Mouse (Mus musculus): ENCODE data around the gene Gm17334.
"Not testable (repeated sequence)": the region's sequence is repeated elsewhere in the genome, so short reads cannot be mapped to it uniquely, and the experiment has no call there.

Gm17334 gene

DNA sequence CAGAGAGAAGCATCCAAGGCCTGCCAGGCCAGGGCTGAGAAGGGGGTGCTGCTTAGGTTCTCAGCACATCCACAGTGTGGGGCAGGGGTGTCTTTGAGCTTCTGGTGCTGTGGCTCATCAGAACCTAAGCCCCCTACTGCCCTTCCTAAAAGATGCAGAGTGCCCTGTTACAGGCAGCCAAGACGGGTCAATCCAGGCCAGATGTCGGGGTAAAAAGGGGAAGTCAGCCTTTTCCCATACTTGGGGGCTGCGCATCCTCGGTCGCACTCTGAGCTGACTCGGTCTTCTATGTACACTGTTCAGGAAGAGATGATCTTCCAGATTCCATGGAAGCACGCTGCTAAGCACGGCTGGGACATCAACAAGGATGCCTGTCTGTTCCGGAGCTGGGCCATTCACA, 451 bp downstream of the Gm17334 start:
- no peak for DNase-seq (ENCODE audit: low read depth, low spot score)

GRCm38 (mm10) chr11:53771001-53771744, 1.8 kb downstream of the Gm17334 start:
- no peak for DNase-seq (ENCODE audit: low read depth, low spot score)

DNA sequence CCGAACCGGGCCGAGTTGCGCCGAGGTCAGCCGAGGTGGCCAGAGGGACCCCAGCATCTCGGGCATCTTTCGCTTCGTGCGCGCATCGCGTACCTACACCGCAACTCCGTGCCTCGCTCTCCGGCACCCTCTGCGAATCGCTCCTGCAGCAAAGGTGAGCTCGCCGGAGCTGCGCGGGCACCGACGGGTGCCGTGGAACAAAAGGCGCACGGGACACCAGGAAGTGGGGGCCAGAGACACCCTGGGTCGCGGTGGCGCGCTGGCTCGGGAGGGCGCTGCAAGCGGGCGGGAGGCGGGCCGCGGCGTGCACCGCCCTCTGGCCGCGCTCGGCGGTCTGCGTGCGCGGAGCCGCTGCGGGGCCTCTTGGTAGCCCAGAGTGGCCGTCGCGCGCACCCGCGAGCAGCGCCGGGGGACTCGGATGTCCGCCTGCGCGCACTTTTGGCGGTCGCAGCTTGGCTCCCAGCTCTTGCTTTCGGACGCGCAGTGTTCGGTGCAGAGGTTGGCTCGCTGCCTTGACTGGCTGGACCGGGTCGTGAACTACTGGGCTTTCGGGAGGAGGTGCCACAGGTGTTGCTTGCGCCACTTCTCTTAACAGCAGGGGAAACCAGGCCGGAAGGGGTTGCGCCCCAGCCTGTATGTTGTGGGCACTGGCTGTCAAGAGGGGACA, 2.7 kb downstream of the Gm17334 start:
- peak; percentile 68 for DNase-seq (ENCODE audit: low read depth, low spot score)

DNA sequence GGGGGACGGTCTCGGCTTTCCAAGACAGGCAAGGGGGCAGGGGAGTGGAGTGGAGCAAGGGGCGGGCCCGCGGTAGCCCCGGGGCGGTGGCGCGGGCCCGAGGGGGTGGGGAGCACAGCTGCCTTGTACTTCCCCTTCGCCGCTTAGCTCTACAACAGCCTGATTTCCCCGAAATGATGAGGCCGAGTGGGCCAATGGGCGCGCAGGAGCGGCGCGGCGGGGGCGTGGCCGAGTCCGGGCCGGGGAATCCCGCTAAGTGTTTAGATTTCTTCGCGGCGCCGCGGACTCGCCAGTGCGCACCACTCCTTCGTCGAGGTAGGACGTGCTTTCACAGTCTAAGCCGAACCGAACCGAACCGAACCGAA, 3.2 kb downstream of the Gm17334 start, which contains the start of gene Irf1:
Gene Irf1 (plus strand): TSS at position 255 of the 365 bp plus-strand sequence.
- DNase-seq (ENCODE audit: low read depth, low spot score) = peak; percentile 96

DNA sequence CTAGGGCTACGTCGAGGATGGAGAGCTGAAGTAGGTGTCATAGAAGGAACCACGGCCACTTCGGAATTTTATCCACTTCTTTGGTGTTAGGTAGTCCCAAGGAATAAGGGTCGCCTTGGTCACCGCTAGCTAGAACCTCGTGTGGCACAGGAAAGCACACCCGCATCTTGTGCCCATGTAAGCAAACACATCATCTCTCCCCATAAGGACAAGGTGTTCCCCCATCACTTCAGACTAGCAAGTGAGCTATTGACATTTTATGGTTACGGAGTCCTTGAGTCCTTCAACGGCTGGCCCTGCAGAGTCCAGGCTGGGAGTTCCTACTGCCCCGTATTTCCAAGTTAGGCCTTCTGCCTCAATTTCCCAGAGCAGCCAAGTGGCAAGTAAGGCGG, 3.8 kb downstream of the Gm17334 start:
- DNase-seq (ENCODE audit: low read depth, low spot score) = no peak

GRCm38 (mm10) chr11:53768422-53769184, 4.4 kb downstream of the Gm17334 start:
- no peak for DNase-seq (ENCODE audit: low read depth, low spot score)

GRCm38 (mm10) chr11:53764581-53764980, 8.4 kb downstream of the Gm17334 start:
- DNase-seq (ENCODE audit: low read depth, low spot score) = no peak

GRCm38 (mm10) chr11:53763496-53764140, 9.4 kb downstream of the Gm17334 start:
- peak; percentile 76 for DNase-seq (ENCODE audit: low read depth, low spot score)

DNA sequence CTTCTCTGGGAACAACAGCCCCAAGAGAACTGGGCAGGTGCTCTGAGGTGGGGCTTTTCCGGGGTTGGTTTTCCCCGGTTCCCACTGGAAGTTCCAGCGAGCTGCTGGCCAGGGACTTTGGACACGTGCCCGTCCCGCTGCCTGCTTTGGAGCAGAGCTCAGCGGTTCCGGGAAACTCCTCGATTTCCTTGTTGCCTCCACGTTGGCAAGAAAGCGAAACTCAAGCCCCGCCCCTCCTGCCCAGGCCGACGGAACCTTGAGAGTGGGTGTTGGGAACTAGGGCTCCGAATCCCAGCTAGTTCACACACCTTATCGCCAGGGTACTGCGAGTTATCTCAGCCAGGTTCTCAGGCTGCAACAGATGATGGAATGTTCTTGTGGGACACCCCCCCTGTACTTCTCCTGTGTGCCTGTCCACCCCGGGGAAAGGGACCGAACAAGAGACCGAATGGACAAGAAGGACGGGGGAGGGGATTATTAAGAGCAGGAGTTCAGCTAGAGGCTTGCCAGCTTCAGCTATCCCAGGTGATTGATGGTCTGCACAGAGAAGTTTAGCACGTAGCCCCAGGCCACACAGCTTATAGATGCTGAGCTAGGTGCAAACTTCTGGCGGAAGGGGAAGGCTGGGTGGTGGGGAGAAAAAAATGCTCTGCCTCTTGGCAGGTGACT, 10.0 kb downstream of the Gm17334 start:
- peak; percentile 64 for DNase-seq (ENCODE audit: low read depth, low spot score)

- peak; percentile 61 for DNase-seq (ENCODE audit: low read depth, low spot score)
Measured at GRCm38 (mm10) chr11:53762426-53762825, 10.6 kb downstream of the Gm17334 start.

DNA sequence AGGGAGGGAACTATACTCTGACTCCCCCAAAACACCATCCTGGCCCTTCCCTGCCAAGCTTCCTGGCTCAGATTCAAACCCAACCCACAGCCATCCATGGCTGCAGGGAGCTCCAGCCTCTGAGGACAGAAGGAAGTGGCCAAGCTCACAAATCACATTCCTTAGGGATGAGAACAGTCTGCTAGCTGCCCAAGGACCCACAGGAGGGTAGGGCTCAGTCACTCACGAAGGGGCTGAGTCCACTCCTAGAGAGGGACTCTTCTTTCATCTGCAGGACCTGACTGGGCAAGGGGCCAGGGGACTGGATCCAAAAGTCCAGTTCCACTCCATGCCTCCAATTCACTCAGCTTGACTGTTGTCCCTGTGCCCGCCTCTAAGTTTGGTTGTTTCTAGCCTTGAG, 11.2 kb downstream of the Gm17334 start:
- no peak for DNase-seq (ENCODE audit: low read depth, low spot score)

DNA sequence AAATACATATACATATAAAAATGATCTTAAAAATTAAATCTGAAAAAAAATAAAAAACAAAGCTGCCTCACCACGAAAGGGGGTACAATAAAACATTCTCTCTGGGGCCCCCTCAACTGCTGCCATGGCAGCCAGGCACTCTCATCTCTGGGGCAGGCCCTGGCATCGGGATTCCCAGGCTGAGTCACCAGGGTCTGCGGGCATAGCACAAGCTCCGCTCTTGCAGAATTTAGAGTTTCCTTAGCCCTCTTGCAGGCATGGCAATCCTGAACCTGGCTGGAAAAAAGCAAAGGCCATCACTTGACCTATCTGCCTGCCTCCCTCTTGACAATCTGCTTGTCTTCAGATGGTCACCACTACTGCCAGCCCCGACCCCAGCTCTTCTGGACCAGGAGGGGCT, 11.7 kb downstream of the Gm17334 start:
- DNase-seq (ENCODE audit: low read depth, low spot score) = no peak

- DNase-seq (ENCODE audit: low read depth, low spot score) = peak; percentile 89
Measured at GRCm38 (mm10) chr11:53759545-53760406, 13.2 kb downstream of the Gm17334 start.

DNA sequence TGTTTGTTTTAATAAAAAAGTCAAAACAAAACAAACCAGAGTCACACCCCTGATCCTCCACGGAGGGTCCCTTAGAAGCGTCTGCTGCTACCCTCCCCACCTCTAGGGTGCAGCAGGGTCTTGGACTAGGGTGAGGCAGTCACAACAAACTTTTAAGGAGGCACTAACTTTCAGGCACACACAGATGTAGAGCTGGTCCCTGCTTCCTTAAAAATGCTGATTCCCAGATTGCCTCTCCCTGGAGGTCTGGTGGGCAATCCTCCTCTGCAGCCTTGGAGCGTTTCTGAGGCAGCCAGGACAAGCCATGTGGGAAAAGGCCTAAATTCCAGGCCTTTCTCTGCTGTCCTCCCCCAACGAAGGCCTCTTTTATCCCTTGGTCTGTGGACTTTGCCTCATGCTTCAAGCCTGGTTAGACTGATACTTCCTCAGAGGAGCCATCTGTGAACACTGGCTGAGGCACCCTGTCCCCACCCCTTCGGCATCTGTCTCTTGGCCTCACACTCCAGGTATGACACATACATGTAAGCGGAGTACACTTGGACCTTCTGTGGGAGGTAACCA, 14.1 kb downstream of the Gm17334 start:
- peak; percentile 48 for DNase-seq (ENCODE audit: low read depth, low spot score)

DNA sequence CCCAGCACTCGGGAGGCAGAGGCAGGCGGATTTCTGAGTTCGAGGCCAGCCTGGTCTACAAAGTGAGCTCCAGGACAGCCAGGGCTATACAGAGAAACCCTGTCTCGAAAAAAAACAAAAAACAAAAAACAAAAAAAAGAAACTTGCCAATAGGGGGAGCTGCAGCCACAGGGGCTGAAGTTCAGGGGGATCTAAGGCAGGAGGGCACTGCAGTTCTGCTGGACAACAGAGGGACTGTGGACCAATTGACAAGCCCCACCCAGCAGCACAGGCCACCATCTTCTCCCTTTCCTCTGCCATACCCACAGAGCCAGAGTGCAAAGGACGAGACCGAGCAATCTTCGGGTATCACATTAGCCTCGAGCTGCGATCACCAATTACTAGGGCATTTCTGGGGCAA, 15.0 kb downstream of the Gm17334 start:
- DNase-seq (ENCODE audit: low read depth, low spot score) = not testable (repeated sequence)

DNA sequence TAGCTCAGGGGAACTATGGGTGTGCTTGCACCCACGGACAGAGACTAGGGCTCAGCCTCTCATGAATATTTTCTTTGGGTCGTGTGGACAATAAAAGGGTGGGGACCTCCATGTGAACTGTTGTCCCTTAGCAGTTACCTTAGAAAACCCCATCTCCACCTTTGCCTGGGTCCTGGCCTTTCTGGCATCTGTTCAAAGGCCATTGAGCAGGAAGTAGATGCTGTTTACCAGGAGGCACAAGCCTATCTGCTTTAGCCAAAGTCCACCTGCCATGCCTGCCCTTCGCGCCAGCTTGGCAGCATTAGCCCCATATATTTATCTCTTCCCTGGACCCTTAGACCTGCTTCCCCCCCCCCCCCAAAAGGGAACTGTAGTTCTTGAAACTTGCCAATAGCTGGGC, 15.4 kb downstream of the Gm17334 start:
- DNase-seq (ENCODE audit: low read depth, low spot score) = no peak

GRCm38 (mm10) chr11:53755011-53755595, 17.9 kb downstream of the Gm17334 start:
- no peak for DNase-seq (ENCODE audit: low read depth, low spot score)

DNA sequence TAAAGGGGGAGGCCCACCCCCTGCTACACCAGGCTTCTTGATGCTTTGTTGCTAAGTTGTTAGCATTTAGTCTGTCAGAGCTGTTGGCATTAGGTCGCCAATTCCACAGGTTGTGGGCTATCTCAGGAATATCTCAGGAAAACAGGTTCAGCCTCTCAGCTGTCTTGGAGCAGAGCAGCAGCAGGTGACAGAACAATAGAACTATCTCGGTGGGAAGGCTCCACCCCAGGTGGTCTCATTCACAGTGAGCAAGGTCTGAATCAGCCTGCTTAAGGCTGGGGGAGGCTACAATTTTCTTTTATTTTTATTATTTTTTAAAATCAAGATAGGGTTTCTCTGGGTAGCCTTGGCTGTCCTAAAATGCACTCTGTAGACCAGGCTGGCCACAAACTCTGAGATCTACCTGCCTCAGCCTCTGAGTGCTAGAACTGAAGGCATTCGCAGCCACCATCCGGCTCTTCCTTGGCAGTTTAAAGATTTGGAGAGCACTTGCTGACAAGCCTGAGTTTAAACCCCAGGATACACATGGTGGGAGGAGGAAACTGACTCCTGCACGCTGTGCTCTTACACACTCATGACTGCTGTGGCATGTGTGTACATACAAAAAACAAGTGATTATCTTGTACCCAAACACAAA, 23.2 kb downstream of the Gm17334 start:
- peak; percentile 71 for DNase-seq (ENCODE audit: low read depth, low spot score)

DNA sequence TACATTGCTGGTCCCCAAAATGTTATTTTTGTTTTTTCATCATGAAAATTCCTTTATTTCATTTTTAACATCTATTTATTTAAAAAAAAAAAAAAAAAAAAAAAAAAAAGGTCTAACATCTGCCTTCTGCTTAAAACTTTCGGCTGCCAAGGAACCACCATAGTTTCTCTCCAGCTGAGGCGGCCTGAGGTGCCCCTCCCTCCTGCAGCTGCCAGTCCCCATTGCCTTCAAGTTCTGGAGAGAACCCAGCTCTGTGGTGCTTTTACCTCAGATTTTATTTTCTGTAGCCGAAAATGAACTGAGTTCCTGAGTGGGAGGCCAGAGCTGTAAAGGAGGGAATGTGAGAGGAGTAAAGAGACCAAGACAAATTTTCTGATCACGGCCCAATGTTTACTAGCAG, 23.7 kb downstream of the Gm17334 start:
- DNase-seq (ENCODE audit: low read depth, low spot score) = no peak
